Comparison of ENCODE assay signal across 13 mouse cellular contexts in genomic region chr11:113284951-113285741, GRCm38 (mm10).
DNase-seq lines count a peak whose midpoint lies in the region; ATAC-seq and TF ChIP-seq lines count a peak whose summit lies in the region.
"Had no signal": no experiment of that assay in that cellular context is flagged by ENCODE, and none has a peak within 500 bp of the region (broad histone marks: within the 10 kb centered on the region; RNA-seq: fewer than 3 reads in every experiment).

No protein-coding gene starts in this region.

- no peak for ATAC-seq in kidney, embryonic 16.5 days (ENCODE audit: low FRiP score, low TSS enrichment)
- ATAC-seq in forebrain, embryonic 13.5 days = 0 out of 2 replicates have a peak, but pooled peaks have one; percentile 13
- no peak for ATAC-seq in midbrain, postnatal 0 days (ENCODE audit: low FRiP score)

- no peak overlapping the region for H3K4me3 ChIP-seq in kidney, embryonic 16.5 days (ENCODE audit: low read length)
- peak overlapping the region; percentile 29 for H3K4me3 ChIP-seq in E14TG2a.4 (replicated peaks; ENCODE audit: low read length)
- H3K4me3 ChIP-seq in forebrain, embryonic 13.5 days = no peak overlapping the region
- H3K4me3 ChIP-seq in midbrain, postnatal 0 days (ENCODE audit: low read depth, low read length) = no peak overlapping the region
- H3K4me3 ChIP-seq: embryonic facial prominence, embryonic 15.5 days; layer of hippocampus, adult 2 months; limb, embryonic 13.5 days had no signal

- H3K36me3 ChIP-seq in kidney, embryonic 16.5 days (ENCODE audit: insufficient read depth, low read length) = no peaks in the 10 kb centered on the region
- no peaks in the 10 kb centered on the region for H3K36me3 ChIP-seq in E14TG2a.4 (ENCODE audit: insufficient read depth, low read length)
- no peaks in the 10 kb centered on the region for H3K36me3 ChIP-seq in forebrain, embryonic 13.5 days (ENCODE audit: poor library complexity, severe bottlenecking)
- H3K36me3 ChIP-seq in midbrain, postnatal 0 days (ENCODE audit: insufficient read depth, low read length) = no peaks in the 10 kb centered on the region
- H3K36me3 ChIP-seq: embryonic facial prominence, embryonic 15.5 days; limb, embryonic 13.5 days had no signal

- H3K27ac ChIP-seq in kidney, embryonic 16.5 days (ENCODE audit: low read length) = no peak overlapping the region
- H3K27ac ChIP-seq in forebrain, embryonic 13.5 days = no peak overlapping the region
- no peak overlapping the region for H3K27ac ChIP-seq in midbrain, postnatal 0 days (ENCODE audit: low read depth, low read length)
- H3K27ac ChIP-seq: embryonic facial prominence, embryonic 15.5 days; layer of hippocampus, adult 2 months; limb, embryonic 13.5 days had no signal

- peak overlapping the region; percentile 26 for H3K4me2 ChIP-seq in kidney, embryonic 16.5 days (replicated peaks; ENCODE audit: low read depth, low read length)
- H3K4me2 ChIP-seq in forebrain, embryonic 13.5 days = no peak overlapping the region; the same call in 1 of the 2 replicates
- H3K4me2 ChIP-seq in midbrain, postnatal 0 days (ENCODE audit: low read depth, low read length, poor library complexity, severe bottlenecking) = peak overlapping the region; percentile 15; the same call in 1 of the 2 replicates
- H3K4me2 ChIP-seq: embryonic facial prominence, embryonic 15.5 days; limb, embryonic 13.5 days had no signal

- no peak for TF ChIP-seq CTCF in E14TG2a.4 (conservative IDR thresholded peaks at IDR 0.05; ENCODE audit: low read length)
- TF ChIP-seq CTCF in midbrain, postnatal 0 days (IDR thresholded peaks at IDR 0.05) = no peak

- DNase-seq in kidney, adult 18-20 months = no peak
- peak; percentile 24 for DNase-seq in midbrain, postnatal 0 days (ENCODE audit: low spot score)
- DNase-seq in cerebellum, postnatal 4 days (ENCODE audit: low spot score in 2 of 2) = no peak
- no peak for DNase-seq in cerebellum, postnatal 36 days
- DNase-seq in yolk sac, embryonic 10.5 days (ENCODE audit: low spot score) = no peak
- DNase-seq: cerebellum, adult 2 months; lung, postnatal 10 days had no signal

- H3K9ac ChIP-seq in kidney, embryonic 16.5 days (replicated peaks; ENCODE audit: low read length) = no peak overlapping the region
- H3K9ac ChIP-seq in forebrain, embryonic 13.5 days = no peak overlapping the region
- no peak overlapping the region for H3K9ac ChIP-seq in midbrain, postnatal 0 days (replicated peaks; ENCODE audit: low read length, poor library complexity, severe bottlenecking)
- H3K9ac ChIP-seq: embryonic facial prominence, embryonic 15.5 days; limb, embryonic 13.5 days had no signal

- peaks cover 28% of the 10 kb centered on the region for H3K4me1 ChIP-seq in kidney, embryonic 16.5 days (ENCODE audit: insufficient read depth, low read length)
- H3K4me1 ChIP-seq in E14TG2a.4 (replicated peaks; ENCODE audit: low read depth, low read length) = peaks cover 14% of the 10 kb centered on the region
- H3K4me1 ChIP-seq in forebrain, embryonic 13.5 days = peaks cover 19% of the 10 kb centered on the region
- no peaks in the 10 kb centered on the region for H3K4me1 ChIP-seq in midbrain, postnatal 0 days (ENCODE audit: insufficient read depth, low read length)

- WGBS in kidney, embryonic 16.5 days = 71% methylated on average over 27 of the region's 27 CpGs
- 64% methylated on average over 27 of the region's 27 CpGs for WGBS in forebrain, embryonic 13.5 days
- 64% methylated on average over 27 of the region's 27 CpGs for WGBS in midbrain, postnatal 0 days

- no peaks in the 10 kb centered on the region for H3K27me3 ChIP-seq in kidney, embryonic 16.5 days (ENCODE audit: insufficient read depth, low read length)
- peaks cover 11% of the 10 kb centered on the region for H3K27me3 ChIP-seq in E14TG2a.4 (ENCODE audit: insufficient read depth, low read length)
- no peaks in the 10 kb centered on the region for H3K27me3 ChIP-seq in forebrain, embryonic 13.5 days
- 0 out of 2 replicates have a peak, but pooled peaks cover 3% of the 10 kb centered on the region for H3K27me3 ChIP-seq in midbrain, postnatal 0 days (ENCODE audit: insufficient read depth, low read length)
- H3K27me3 ChIP-seq: embryonic facial prominence, embryonic 15.5 days; limb, embryonic 13.5 days had no signal

- no peaks in the 10 kb centered on the region for H3K9me3 ChIP-seq in kidney, embryonic 16.5 days (ENCODE audit: low read length)
- no peaks in the 10 kb centered on the region for H3K9me3 ChIP-seq in E14TG2a.4 (ENCODE audit: low read length)
- H3K9me3 ChIP-seq in forebrain, embryonic 13.5 days (replicated peaks) = no peaks in the 10 kb centered on the region
- H3K9me3 ChIP-seq in midbrain, postnatal 0 days (ENCODE audit: low read length) = no peaks in the 10 kb centered on the region
- H3K9me3 ChIP-seq: embryonic facial prominence, embryonic 15.5 days; limb, embryonic 13.5 days had no signal
